Mouse (Mus musculus) ovary, postnatal 36 days (tissue): ENCODE results near the gene Gm9803.

Experiments
- DNase-seq: peaks from one replicate; pipeline ENCODE4 v3.0.0; 2022; ENCODE audit warnings: low spot score, mixed read lengths

Gm9803 gene

DNA sequence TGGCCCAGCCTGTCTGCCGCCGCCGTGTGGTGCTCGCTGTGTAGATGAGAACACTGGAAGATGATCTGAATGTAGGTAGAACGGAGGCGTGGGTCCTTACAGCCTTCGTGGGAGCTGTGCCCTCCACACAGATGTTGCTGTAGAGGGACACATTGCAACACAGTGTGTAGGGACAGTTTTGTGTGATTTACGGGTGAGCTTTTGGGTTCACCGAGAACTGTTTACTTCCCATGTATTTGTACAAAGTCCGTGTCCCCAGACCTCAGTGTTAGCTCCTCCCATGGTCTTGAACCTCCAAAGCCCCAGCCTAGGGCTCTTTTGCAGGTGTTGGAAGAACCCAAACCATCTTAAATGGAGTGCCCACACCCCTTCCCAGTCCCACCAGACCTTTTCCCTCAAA, 10.9 kb upstream of the Gm9803 start:
- DNase-seq = no peak

DNA sequence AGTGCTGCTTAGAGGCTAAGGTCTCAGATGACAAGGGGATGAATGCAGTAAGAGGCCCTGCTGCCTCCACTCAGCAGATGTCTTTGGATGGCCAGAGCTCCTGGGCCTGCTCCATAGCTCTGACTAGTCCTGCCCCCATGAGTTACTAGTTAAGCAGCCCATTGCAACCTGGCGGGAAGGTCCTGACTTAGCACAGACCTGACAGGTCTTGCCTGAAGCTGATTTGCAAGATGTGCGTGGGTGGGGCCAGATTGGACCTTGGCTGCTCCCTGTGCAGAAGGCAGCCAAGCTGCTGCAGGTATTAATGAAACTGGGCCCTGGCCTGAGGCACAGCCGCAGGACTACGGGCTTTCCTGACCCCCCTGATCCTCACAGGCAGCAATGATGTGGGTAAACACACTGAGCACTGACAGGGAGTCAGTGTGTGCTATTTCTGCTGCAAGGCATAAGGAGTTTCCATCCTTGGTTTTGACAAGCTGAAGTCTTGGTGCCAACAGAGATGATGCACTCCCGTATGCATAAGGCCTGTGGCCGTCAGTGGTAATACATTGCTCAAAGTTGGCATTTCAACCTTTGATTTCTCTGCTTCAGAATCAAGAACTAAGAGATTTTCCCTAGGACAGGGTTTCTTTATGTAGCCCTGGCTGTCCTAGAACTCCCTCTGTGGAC, 6.8 kb upstream of the Gm9803 start:
- DNase-seq = no peak

DNA sequence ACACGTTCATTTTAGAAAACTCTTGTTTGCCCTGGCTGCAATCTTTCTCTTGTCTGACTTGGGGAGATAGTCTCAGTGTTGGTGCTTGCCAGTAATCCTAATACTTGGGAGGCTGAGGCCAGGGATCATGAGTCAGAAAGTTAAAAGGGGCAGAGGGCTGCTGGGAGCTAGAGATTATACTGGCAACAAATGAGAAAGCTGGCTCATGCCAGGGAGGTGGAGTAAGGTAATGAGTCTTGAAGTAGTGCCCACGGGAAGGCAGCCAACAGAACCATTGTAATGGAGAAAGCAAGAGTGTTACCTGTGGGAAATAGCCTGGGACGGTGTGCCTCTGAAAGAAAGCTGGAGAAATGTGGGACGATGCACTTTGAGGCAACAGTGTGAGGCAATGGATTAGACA, 6.0 kb upstream of the Gm9803 start:
- peak; percentile 32 for DNase-seq

DNA sequence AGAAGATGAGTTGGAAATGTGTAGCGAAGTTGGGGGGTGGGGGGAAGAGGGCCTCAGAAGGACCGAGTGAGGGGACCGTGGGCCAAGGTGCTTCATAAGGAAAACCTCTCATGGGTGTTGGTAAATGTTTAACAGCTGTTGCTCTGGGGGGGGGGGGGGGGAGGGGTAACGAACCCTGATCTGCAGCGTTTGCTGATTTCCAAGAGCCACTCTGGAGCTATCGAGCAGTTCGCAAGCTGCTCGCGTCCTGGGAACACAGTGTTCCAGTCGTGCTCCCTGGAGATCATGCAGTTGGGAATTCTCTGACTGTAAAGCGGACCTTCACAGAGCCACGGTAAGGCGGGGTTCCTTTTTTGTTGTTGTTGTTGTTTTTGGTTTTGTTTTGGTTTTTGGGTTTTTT, 5.5 kb upstream of the Gm9803 start:
- no peak for DNase-seq

DNA sequence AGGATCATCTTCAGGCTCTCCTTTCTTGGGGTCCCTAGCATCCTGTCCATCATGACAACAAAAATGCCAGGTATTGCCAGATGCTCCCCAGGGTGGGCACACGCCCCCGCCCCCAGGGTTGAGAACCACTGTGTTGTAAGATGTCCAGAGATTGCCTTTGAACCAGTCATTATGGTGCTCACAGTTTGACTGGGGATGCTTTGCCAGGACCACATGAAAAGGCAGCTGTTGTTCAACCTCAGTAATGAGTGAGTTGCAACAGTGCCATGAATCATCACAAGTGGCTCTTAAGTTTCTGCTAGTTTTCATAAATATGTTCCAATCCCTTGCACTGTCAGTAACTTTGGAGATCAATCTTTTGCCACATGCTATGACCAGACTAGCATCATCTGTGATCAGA, 3.9 kb upstream of the Gm9803 start:
- no peak for DNase-seq

DNA sequence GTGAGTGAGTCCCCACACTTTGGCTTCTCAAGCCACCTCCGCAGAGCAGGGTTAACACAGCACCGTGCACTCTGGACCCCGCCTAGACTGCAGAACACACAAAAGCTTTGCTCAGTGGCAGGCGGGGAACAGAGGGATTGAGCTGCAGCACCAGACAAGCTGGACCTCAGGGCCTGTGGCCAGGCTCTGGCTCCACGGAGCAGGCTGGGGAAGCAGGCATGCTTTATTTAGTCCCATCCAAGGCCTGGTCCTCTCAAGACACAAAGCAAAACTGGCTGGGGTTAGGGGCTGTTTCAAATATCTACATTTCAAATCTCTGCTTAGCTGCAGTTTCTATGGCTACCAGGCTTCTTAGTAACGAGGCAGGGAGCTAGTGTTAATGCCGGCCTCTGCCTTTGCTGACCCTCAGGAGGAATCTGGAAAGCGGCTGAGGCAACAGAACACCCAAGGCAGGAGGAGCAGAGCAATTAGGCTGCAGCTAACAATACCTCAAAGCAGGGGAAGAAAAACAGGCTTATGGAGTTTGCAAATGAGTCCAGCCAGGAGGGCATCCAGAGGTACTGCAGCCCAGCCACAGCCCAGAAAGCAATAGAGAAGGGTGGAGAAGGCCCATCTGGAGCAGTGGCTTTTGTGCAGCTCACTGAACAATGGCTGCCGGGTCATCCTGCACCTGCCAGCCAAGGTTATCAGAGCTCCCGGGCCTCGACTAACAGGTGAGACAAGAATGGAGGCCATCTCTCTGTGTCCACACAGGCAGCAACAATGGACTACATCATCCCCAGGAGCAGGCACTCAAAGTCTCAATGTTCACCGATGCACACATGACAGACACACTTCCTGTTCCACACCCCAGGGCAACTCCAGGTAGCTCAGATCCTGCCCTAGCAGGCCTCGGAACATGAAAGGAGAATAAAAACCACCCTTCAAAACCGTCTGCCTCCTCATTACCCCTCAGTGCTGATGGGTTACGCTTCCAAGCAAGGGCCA, 3.7 kb downstream of the Gm9803 start:
- DNase-seq = no peak

DNA sequence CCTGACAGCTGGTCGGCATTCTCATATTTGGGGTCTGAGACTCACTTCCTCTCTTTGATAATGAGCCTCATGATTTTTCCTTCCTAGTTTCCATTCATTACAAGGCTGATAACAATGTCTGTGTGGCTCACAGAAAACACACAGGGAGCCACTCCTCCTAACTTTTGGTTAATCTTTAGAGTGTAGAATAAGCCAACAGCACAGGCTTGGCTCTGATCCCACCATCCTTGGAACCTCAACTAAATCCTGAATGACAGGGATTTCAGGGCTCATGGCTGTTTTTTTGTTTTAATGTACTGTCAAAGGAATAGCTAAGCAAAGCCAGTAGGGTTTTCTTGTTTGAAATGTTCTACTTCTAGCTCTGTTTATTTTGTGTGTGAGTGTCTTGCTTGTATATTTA, 10.5 kb downstream of the Gm9803 start:
- DNase-seq = no peak

DNA sequence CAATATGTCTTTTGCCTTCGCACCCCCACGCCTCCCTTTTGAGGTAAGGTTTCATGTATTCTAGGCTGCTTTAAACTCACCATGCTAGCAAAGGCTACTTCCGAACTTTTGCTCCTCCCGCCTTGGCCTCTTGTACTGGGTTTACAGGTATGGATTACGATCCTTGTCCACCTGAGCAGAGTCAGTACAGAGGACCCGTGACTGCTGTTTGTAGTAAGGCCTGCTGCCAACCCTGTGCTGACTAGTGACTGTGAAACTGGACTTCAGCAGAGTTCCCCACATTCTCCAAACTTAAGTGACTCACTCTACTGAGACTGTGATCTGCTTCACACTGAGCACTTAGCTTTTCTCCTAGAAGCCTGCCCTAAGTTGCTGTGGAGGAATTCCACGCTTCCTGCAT, 13.8 kb downstream of the Gm9803 start:
- no peak for DNase-seq

DNA sequence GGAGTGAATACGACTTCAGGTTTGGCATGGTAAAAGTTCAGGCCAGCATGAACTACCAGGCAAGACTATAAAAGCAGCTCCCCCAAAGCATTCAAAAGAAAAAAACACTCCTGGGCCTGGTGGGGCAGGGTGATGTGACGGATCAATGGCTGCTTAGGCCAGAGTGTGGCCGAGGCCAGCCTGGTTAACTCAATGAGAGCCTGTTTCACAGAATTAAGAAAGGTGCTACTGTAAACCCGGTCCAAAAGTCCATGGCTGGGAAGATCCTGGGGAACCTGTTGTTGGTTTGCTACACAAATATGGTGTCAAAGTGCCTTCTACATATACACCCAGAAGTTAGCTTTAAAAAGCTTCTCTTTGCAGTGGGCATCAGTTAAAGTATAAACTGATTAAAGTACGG, 14.9 kb downstream of the Gm9803 start:
- DNase-seq = no peak

DNA sequence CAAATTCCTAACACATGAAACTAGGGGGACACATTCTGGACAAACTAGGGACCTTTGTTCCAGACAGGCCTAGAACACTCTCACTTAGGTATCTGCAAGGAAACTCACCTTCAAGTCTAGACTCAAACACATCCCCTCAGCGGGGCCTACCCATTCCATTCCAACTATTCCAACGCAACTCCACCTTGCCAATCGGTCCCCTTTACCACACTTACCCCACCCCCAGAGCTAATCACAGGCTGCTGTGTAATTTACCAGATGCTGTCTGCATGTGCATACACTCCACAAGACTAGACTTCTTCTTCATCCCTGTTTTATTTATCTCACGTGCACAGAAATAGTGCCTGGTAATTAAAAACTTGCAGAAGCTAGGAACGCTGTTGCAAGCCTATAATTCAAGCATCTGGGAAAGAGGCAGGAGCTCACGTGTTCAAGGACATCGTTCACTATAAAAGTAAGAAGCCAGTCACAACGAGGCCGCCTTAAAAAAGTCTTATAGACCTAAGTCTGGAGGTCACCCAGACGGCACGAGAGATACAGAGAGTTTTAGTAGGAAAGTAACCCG, 15.9 kb downstream of the Gm9803 start:
- DNase-seq = no peak

DNA sequence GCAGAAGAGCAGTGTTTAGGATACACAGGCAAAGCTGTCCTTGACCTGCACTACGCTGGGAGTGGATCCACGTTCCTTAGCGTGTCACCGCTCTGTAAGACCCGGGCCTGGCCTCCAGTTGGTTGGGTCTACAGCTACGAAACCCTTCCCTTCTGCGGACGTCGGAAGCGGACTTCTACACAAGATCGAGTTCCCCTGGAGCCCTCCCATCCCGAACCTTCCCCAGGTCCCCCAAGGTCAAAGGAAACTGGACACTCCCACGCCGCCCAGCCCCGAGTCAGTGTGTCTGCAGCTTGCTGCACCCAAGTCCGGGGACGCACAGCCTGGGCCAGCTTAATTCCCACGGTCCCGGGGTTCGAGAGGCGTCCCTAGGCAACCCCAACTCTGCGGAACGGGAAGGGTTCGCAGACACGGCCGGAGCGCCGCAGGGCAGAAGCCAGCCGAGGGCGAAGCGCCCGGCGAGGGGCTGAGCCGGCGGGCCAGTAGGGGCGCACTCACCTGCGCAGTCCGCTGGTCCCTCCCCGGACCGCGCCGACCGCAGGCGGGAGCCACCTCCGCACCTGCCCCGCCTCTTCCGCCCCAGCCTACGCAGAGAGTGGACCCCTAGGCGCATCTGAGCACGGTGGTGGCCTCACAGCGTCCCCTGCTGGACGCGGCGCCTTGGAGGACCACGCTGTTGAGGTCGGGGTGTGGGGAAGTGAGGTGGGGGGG, 16.7 kb downstream of the Gm9803 start, which contains the start of gene 1700021F05Rik:
Gene 1700021F05Rik (minus strand): TSS at position 553 of the 711 bp plus-strand sequence.
- peak; percentile 95 for DNase-seq

DNA sequence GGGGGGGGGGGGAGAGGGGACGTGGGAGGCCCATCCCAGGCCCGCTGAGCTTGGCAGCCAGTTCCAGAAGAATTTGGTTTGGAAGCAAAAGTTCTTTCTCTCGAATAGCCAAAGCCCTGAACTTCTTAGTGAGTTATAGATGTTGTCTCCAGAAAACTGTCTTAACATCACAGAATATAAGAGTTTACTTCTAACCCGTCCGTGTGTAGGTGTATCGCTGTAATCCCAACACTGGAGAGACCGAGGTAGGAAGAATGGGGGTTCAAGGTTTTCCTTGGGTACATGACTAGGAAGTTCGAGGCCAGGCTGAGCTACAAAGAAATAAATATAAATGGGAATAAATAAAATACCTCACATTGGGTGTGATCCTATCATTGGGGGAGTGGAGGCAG, 17.3 kb downstream of the Gm9803 start:
- no peak for DNase-seq

DNA sequence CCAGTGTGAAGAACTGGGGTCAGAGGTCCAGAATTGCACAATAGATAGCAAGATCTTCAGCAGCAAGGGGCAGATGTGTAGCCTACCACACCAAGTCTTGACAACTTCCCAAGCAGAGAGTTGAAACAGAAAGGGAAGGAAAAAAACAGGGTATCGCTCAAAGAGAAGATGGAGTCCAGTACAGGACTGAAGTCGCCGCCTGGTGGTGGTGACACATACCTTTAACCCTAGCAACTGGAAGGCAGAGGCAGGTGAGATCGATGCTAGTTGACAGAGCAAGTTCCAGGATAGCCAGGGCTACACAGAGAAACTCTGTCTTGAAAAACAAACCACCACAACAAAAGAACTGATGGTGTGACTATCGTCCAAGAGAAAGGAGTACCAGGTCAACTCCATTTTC, 25.5 kb downstream of the Gm9803 start:
- DNase-seq = no peak

DNA sequence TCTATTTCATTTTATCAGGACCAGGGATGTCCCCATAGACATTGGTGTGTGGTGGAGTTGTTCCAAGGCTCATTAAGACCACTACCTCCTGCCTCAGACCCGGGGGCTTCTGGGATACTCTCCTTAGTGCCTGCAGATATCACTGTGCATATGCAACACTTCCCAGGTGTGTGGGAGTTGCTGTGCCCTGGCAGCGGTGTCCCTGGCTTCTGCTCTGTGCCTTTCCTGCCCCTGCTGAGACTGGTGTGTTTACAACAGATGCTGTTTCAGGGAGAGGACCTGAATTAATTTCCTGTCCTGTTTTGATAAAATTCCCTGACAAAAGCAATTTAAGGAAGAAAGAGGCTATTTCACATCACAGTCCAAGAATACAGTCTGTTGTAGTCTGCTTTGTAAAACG, 27.0 kb downstream of the Gm9803 start:
- no peak for DNase-seq

DNA sequence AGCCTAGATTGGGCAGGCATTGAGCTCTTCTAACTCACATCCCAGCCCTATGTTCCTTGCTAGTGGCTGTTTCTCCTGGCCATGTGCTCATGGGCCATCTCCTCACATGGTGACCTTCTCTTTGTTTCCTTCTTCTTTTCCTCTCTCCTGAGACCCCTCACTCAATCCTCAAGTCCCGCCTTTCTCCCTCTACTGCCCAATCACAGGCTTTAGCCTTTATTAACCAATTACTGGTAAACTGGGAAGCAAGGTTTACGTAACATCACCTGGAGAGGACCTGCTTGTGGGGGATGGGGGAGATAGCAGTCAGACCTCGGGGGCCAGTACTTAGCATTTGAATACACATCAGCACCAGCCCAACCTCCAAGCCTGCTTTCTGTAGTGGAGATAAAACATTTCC, 27.5 kb downstream of the Gm9803 start:
- DNase-seq = no peak

DNA sequence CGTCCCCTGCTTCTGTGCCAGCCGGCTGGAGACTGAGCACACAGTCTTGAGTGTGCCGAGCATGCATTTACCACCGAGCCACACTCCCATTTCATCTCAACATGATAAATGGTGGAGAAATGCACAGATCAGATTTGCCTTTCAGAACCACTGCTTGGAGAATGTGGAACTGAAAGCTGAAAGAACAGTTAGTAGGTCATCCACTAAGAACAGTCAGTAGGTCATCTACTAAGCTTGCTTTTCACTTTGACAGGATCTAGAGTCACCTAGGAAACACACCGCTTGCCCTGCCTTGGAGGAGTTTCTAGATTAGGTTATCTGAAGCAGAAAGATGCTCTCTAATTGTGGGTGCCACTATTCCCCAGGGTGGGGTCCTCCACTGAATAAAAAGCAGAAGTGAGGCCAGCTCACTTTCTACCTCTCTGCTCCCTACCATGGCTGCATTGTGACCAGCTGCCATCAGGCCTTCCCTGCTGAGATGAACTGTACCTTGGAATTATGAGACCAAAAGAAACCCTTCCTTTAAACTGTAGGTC, 33.8 kb downstream of the Gm9803 start:
- no peak for DNase-seq

DNA sequence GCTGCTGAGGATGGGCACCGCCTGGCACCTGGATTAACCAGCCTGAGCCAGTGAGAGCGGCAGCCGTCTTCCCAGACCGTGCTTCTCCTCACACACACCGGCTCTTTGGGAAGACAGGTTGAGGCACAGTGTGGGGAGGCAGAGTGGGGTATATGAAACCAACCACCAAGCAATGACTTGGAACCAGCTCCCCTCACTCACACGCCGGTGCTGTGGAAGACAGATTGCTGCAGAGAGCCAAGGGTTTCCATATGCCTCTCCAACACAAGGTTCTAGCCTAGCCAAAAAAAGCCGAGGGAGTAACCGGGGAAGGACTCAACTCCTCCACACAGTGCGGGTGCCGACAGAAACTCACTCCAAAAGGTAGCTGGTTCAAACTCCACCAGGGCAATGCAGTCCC, 35.4 kb downstream of the Gm9803 start:
- DNase-seq = no peak

DNA sequence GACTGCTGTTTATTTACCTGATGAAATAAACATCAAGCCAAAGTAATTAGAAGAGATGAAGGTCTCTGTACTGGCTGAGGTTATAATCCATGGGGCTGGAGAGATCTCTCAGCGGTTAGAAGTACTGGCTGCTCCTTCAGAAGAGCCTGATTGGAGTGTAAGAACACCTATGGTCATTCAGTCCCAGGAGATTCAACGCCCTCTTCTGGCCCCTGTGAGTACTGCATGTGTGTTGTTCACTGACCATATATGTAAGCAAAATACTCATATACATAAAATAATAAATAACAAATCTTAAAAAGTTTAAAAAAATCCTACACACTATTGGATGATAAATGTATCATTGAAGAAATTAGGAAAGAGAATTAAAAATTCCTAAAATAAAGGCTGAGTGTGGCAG, 36.9 kb downstream of the Gm9803 start:
- DNase-seq = no peak

DNA sequence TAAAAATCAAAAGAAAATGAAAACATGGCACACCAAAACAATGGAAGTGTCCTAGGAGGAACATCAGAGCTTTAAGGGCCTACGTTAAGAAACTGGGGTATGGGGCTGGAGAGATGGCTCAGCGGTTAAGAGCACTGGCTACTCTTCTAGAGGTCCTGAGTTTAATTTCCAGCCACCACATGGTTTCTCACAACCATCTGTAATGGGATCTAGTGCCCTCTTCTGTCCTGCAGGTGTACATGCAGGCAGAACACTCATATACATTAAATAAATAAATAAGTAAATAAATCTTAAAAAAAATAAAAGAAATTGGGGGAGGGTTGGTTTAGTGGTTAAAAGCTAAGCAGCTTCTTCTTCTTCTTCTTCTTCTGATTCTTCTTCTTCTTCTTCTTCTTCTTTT, 37.4 kb downstream of the Gm9803 start:
- DNase-seq = no peak
